Mouse (Mus musculus) kidney, adult 2 months (tissue): ENCODE results near the gene E330034G19Rik.

Experiments used
- CTCF ChIP-seq: fragments of 200-500 bp; conservative IDR thresholded peaks from 2 replicates; pipeline ENCODE4 v1.5.1; 2011; ENCODE audit warnings: low read depth, mild to moderate bottlenecking, control low read depth, low read length, moderate library complexity, mixed read lengths; ENCODE audit not compliant: insufficient read depth, insufficient read length
- POLR2A ChIP-seq: fragments of 200-500 bp; IDR thresholded peaks from one replicate; pipeline ENCODE4 v1.6.1; 2011; ENCODE audit warnings: low read depth, low read length, control low read depth

GRCm38 (mm10) chr14:24307146-24307545, 14.1 kb downstream of the E330034G19Rik start:
- TF ChIP-seq CTCF (no peak), POLR2A (no peak)
